Mouse (Mus musculus) thymus, postnatal 0 days (tissue): ENCODE data around the gene Agap2. TPM values are rescaled to one million over a fixed set of nuclear protein-coding genes. Genes with fewer than 3 reads are reported as not detected.
"Not testable (repeated sequence)": the region's sequence is repeated elsewhere in the genome, so short reads cannot be mapped to it uniquely, and the experiment has no call there.

Source experiments
- DNase-seq: peaks from one replicate; pipeline ENCODE4 v3.0.0-alpha.2; 2015; ENCODE audit warnings: low spot score
- polyA plus RNA-seq: library from polyadenylated mRNA; unstranded; fragments of >200 nt; fragmentation: Nextera tagmentation; extraction: Ambion mirVana; gene quantifications from 2 replicates; pipeline ENCODE4 v1.2.1, GENCODE M21; 2015

Gene Agap2
- polyA plus RNA-seq, 1 experiment from 2014 or later, result 13.5 TPM

- no peak for DNase-seq
Observed at GRCm38 (mm10) chr10:127132469-127132868, 57.4 kb downstream of the Agap2 start.

- not testable (repeated sequence) for DNase-seq
Observed at GRCm38 (mm10) chr10:127134394-127135035, 59.4 kb downstream of the Agap2 start.

GRCm38 (mm10) chr10:127135118-127135836 lies 60.2 kb downstream of the Agap2 start:
- DNase-seq, result peak; percentile 78

GRCm38 (mm10) chr10:127136510-127136909 lies 61.4 kb downstream of the Agap2 start:
- peak; percentile 82 for DNase-seq

DNA sequence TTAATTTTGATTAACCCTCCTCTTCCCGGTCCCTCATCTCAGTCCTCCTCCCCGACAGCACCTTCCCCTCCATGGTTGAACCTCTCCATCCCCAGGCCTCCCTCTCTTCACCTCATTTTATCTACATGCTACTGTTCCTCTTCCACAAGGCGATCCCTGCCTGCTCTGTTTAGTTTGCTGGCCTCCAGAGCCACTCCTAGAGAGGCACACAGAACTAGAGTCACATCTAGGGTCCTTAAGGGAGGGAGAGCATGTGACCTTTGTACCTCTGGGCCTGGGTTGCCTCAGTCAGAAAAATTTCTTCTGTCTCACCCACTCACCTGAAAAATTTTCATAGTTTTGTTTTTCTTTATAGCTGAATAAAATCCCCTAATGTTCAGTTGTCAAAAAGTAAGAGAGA lies 62.8 kb downstream of the Agap2 start:
- no peak for DNase-seq

DNA sequence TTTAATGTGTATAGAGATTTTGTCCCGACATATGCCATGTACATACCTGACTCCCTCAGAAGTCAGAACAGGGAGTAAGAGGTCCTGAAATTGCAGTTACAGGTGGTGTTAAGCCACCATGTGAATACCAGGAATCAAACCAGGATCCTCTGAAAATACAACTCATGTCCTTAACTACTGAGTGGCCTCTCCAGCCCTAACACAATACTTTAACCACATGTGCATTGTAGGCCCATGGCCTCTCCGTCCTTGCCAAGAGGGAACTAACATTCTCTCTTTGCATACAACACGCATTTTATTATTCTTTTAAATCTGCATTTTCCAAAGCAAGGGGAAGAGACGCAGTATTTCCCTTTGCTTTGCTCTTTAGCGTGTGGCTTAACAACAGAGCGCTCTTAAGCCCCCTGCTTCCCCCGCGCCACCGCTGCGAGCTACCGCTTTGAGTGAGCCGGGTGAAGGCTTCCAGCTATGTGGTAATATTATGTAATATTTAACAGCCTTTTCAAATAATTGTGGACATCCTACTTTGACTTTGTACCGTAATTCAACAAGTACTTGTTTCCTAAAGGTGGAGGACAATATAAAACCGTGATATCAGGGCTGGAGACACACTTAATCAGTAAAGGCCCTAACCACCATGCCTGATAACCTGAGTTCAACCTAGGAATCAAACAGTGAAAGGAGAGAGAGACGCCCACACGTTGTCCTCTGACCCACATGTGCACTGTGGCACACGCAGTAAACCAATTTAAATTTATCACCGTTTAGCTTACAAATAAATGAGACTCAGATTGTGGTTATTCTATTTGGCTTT lies 63.5 kb downstream of the Agap2 start:
- no peak for DNase-seq

DNA sequence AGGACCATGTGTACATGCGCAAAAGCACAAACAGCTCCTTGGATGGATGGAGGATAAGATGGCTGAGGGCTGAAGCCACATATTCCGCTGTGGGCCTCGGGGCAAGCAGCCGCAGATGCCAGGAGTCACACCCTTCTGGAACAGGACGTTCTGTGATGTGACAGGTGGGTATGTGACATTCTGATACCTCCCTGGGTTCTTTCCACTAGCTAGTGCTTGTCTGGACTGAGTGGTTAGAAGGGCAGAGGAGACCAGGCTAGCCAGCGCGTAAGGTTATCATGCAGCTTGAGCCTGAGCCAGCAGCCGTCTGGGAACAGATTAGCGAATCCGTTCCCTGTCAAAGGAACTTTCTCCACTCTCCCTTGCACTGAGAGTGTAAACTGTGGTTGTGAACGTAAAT lies 65.9 kb downstream of the Agap2 start:
- peak; percentile 40 for DNase-seq

- DNase-seq, result peak; percentile 46
Observed at GRCm38 (mm10) chr10:127141500-127141899, 66.4 kb downstream of the Agap2 start.

Other genes with a start within 250 kb of the Agap2 start
- gene Atp23, start 173.9 kb upstream of the Agap2 start, polyA plus RNA-seq, result 15.8 and 17.5 TPM in 2 replicates
- 30.3 and 34.3 TPM in 2 replicates for gene Ctdsp2, start 96.6 kb upstream of the Agap2 start, polyA plus RNA-seq
- 0.98 and 1.0 TPM in 2 replicates for gene Avil, start 74.6 kb upstream of the Agap2 start, polyA plus RNA-seq
- 74.9 and 75.8 TPM in 2 replicates for gene Tsfm, start 44.4 kb upstream of the Agap2 start, polyA plus RNA-seq
- 24.7 and 25.5 TPM in 2 replicates for gene Mettl1, start 33.9 kb upstream of the Agap2 start, polyA plus RNA-seq
- gene Eef1akmt3, start 33.8 kb upstream of the Agap2 start, polyA plus RNA-seq, result 0.08 TPM in 1 of 2 replicates, not detected in the other
- gene Cyp27b1, start 27.0 kb upstream of the Agap2 start, polyA plus RNA-seq, result 0.05 and 0.09 TPM in 2 replicates
- gene March9, start 15.1 kb upstream of the Agap2 start, polyA plus RNA-seq, result 0.30 and 0.52 TPM in 2 replicates
- gene Cdk4, start 11.8 kb upstream of the Agap2 start, polyA plus RNA-seq, result 889 and 1,028 TPM in 2 replicates
- gene Tspan31, start 5.0 kb upstream of the Agap2 start, polyA plus RNA-seq, result 49.9 and 60.5 TPM in 2 replicates
- 90.9 and 95.4 TPM in 2 replicates for gene Os9, start 45.8 kb downstream of the Agap2 start, polyA plus RNA-seq
- gene B4galnt1, start 89.9 kb downstream of the Agap2 start, polyA plus RNA-seq, result 39.2 and 48.6 TPM in 2 replicates
- 1.6 and 2.6 TPM in 2 replicates for gene Slc26a10, start 105.4 kb downstream of the Agap2 start, polyA plus RNA-seq
- 3.7 and 4.5 TPM in 2 replicates for gene Arhgef25, start 114.8 kb downstream of the Agap2 start, polyA plus RNA-seq
- 42.7 and 47.3 TPM in 2 replicates for gene Dtx3, start 120.4 kb downstream of the Agap2 start, polyA plus RNA-seq
- gene Pip4k2c, start 136.3 kb downstream of the Agap2 start, polyA plus RNA-seq, result 24.1 and 24.4 TPM in 2 replicates
- 0.13 and 0.32 TPM in 2 replicates for gene Kif5a, start 188.1 kb downstream of the Agap2 start, polyA plus RNA-seq
- 129 and 138 TPM in 2 replicates for gene Dctn2, start 191.1 kb downstream of the Agap2 start, polyA plus RNA-seq
- 10.3 and 13.8 TPM in 2 replicates for gene Mbd6, start 213.7 kb downstream of the Agap2 start, polyA plus RNA-seq
- gene Mars, start 236.5 kb downstream of the Agap2 start, polyA plus RNA-seq, result 110 and 122 TPM in 2 replicates
- gene Arhgap9, start 246.7 kb downstream of the Agap2 start, polyA plus RNA-seq, result 107 and 127 TPM in 2 replicates